Mouse (Mus musculus): Measurements from ENCODE around the gene Smpd3. TPM values are rescaled to one million over a fixed set of nuclear protein-coding genes. Genes with fewer than 3 reads are reported as not detected.

The Smpd3 gene
- under 1 TPM in 1 of 2 experiments, not detected in 1; 0.07 TPM for polyA plus RNA-seq (2017; shearing (Covaris generic))

DNA sequence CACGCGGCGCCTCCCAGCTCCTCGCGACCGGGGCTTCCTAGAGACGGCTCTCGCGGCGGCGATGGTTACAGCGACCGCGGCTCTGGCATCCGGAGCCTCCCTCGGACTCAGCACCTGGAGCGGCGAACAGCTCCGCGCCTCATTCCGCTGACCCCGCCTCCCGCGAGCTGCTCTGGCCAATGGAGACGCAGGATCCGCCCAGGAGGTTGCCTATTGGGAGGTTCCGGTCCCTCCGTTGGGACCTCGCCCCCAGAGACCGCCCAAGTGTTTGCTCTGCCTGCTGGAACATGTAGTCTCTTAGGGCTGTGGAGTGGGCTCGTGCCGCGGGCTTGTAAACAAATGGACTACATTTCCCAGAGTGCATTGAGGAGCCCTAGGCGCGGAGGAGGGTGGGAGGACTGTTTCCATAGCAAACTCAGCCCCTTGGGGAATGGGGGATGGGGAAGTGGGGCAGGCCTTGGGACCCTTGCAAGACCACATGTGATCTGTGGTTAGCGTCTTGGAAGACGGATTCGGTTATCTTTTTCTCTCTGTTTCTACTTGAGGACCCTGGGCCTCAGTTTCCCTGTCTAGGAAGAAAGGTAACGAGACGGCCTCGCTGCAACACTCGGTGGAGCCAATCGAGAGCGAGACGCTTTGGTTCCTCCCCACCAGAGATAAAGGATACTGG is at the start of gene Smpd3:
Gene Smpd3, minus strand, starts transcription at position 137 of the 670 bp plus-strand sequence.
- peak; percentile 100 for ATAC-seq

GRCm38 (mm10) chr8:106381026-106381425 is 43.2 kb upstream of the Smpd3 start:
- no peak for ATAC-seq

DNA sequence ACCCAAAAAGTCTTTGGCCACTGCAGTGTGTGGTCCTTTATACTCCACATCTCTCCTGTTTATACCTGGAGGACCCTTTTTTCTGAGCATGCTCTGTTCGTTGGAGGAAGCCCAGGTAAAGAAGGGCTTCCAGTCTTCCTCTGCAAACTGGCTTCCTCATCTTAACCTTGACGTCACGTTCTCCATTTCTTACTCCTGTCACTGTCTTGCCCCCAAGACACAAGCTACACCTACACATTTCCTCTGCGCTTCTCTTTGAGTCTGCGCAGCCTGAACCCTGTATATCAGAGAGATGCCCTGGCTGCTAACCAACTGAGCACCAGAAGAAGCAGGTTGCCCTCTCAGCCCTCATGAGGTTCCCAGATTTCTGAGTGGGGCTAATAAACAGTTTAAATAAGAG is 41.6 kb upstream of the Smpd3 start:
- ATAC-seq, result peak; percentile 71

DNA sequence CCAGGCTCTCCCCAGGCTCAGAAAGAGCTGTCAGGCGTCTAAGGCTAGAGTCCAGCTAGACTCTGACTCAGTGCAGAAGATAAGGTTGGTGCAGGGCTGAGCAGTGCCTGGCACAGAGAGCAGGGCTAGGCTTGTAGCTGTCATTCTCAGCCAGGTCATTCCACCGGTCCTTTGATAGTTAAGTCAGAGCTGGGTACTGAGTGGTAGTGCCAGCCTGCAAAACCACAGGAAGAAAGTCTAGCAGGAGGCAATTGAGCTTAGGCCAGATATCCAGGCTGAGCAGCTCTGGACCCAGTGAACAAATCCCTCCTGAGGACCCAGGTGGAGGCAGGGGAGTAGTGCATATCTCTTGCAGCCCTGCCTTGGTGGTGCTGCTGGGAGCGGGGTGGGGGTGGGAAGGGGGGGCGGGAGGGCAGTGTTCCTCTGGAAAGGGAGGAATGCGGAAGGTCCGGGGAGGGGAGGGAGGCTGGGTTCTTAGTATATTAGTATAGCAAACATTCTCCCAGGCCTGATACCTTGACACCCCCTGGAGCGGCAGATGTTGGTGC is 40.8 kb upstream of the Smpd3 start:
- ATAC-seq, result no peak

DNA sequence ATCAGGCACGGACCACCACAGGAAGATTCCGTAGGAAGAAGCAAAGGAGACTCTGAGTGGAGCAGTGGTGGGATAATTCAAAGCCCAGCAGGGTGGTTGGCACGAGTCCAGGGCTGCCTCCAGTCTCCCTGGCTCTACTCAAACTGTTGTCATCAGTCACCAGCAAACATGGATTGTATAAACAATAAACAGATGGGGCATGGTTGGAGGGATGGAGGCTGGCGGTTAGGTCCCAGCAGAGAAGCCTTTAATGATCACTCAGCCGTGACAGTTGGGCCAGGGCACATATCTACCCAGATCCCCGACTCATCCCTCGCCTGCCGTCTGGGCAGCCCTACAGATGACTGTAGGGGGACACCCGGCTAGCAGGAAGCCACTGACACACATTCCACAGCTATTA is 39.1 kb upstream of the Smpd3 start:
- no peak for ATAC-seq

DNA sequence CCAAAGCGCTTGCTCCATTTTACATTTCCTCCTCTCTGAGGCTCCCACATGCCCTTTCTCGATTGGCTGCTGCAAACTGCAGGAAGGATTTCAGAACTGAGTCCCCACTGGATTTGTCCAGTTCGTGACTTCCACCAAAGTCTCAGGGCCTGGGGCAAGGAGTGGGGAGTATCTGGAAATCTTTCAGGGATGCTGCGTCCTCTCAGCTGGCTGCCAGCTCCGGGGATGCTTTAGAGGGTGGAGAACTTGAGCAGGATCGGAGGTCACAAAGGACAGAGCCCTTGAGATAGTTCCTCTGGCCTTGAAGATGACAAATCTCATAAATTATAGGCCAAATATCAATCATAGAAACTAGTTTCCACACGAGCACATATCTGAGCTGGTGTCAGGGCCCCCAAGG is 38.2 kb upstream of the Smpd3 start:
- ATAC-seq, result no peak

- no peak for ATAC-seq
These were observed 31.3 kb upstream of the Smpd3 start for GRCm38 (mm10) chr8:106369069-106369468.

GRCm38 (mm10) chr8:106368501-106368900 is 30.7 kb upstream of the Smpd3 start:
- ATAC-seq, result no peak

DNA sequence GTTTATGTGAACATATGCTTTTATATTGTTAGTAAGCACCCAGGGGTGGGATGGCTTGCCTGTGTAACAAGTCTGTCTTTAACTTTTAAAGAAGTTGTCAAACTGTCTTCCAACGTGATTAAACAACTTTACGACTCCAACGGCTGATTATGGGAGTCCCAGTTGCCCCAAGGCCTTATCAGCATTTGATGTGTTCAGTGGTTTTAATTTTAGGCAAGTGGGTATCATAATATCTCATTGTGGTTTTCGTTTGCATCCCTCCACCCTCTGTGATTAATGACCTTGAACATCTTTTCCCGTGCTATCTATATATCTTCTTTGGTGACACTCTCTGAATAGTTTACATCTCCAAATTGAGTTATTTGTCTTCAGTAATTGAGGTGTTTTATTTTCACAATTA is 27.0 kb upstream of the Smpd3 start:
- no peak for ATAC-seq

DNA sequence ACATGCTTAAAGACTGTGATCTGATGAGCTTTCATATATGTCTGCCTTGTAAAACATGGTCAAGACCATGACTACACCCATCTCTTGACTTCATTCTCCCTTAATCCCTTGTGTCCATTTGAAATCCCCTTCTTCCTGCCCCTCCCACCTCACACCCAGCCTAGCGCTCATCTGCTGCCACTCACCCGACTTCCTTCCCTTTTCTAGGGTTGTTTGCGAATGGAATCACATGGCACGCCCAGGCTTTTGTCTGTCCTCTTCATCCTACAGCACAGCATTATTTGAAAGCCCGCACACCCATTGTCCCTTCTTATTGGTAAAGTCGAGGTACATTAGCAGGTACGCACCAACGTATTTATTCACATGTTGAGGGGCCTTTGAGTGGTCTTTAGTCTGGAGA is 26.5 kb upstream of the Smpd3 start:
- ATAC-seq, result no peak

GRCm38 (mm10) chr8:106363321-106363720 is 25.5 kb upstream of the Smpd3 start:
- ATAC-seq, result no peak

- no peak for ATAC-seq
These were observed 22.0 kb upstream of the Smpd3 start for GRCm38 (mm10) chr8:106359650-106360338.

GRCm38 (mm10) chr8:106351135-106351534 is 13.3 kb upstream of the Smpd3 start:
- ATAC-seq, result no peak

GRCm38 (mm10) chr8:106349398-106349797 is 11.6 kb upstream of the Smpd3 start:
- ATAC-seq, result no peak

GRCm38 (mm10) chr8:106346123-106346522 is 8.3 kb upstream of the Smpd3 start:
- no peak for ATAC-seq

DNA sequence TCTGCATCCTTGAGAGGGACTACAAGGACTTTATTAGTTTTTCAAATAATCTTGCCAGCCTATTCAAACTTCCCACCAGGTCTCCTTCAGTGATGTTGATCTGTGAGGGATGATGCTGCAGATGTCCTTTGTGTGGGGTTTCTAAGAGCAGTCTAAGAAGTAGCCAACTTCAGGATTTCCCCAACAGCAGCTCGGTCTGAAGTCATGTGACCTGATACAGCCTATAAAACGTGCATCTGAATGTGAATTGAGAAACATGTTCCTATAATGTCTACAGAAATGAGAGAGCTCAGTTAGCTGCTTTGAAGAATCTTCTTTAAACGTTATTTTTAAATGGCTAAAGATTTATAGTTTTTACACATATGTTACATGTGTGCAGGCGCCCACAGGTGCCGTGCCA is 5.7 kb upstream of the Smpd3 start:
- ATAC-seq, result no peak

DNA sequence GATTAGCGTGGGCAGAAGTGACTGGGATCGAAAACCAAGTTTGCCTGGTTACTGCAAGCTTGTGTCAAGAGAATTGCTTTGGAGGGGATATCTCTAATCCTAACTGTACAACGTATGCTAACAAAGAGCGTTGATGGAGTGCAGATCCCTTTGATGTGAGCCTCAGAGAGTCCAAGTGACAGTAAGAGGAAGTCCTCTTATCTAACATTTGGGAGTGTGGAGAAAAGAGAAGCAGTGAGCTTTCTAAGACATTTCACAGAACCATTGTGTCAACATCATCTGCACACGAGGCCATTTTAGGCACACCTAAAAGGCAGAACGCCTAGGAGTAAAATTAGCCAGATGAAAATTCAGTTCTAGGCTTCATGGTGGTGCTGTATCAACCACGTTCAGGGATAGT is 5.0 kb upstream of the Smpd3 start:
- ATAC-seq, result no peak

GRCm38 (mm10) chr8:106338741-106339209 is 987 bp upstream of the Smpd3 start:
- no peak for ATAC-seq

DNA sequence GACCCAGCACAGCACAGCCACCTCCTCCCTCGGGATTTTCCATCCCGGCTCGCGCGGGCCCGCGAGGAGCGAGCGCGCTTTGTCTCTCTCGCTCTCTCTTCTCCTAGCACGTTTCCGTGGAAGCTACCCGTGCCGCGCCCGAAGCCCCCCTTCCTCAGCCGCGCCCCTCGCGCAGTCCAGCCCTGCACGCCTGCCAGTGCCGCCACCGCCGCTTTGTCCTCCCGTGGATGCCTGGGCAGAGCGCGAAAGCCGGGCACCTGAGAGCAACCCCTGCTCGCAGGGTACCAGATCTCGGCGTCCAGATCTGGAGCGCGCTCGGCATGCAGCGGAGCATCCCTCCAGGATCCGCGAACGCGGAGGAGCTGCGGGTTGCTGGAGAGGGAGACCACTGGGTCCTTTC is 1.2 kb downstream of the Smpd3 start:
- ATAC-seq, result no peak

DNA sequence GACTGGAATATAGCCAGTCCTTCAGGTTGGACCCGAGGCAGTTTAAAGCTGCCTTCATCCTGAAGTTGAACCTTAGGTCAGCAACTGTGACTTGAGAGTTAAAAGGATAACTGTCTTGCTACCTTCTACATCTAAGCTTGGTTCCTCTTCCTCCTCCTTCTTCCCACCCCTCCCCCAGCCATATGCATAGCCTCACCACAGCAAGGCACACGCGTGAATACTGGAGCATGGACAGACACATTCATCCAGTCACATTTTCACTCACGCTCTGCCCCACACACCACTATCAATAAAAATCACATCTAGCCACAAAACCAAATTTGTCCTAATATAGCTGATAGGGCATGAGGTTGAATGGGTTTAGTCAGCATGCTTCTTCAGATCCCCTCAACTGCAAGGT is 1.8 kb downstream of the Smpd3 start:
- ATAC-seq, result no peak

- ATAC-seq, result no peak
These were observed 2.6 kb downstream of the Smpd3 start for GRCm38 (mm10) chr8:106335196-106335595.

DNA sequence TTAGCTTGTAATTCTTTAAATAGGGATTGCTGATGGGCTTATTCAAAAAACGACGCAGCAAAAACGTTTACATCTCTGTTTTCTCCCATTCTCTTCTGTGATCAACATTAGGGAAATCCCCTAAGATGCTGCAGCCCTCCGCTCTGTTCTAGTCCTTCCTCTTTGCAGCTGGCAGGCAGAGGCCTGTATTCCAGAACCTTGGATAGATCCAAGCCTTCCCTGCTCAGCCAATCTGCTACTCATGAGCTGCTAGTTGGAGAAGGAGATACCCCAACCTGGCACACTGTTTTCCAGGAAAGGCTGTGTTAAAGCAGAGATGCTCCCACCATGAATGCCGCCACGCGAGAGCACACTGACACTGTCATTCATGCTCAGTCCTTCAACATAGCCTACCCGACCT is 4.4 kb downstream of the Smpd3 start:
- no peak for ATAC-seq

GRCm38 (mm10) chr8:106332498-106332897 is 5.3 kb downstream of the Smpd3 start:
- ATAC-seq, result no peak

- ATAC-seq, result no peak
These were observed 11.2 kb downstream of the Smpd3 start for GRCm38 (mm10) chr8:106326624-106327023.
